Mouse (Mus musculus) small intestine, adult 2 months (tissue): Measurements from ENCODE around the gene Tex22. TPM values are rescaled to one million over a fixed set of nuclear protein-coding genes. Genes with fewer than 3 reads are reported as not detected.

ENCODE experiments used
- H3K27ac ChIP-seq: fragments of 200-500 bp; 2 replicates; pipeline ENCODE4 v1.5.1; 2012; ENCODE audit warnings: low read depth, low read length, control low read depth, inconsistent platforms; ENCODE audit not compliant: insufficient read depth
- H3K27me3 ChIP-seq: fragments of 200-500 bp; 2 replicates; pipeline ENCODE4 v1.6.1; 2012; ENCODE audit warnings: mild to moderate bottlenecking, moderate library complexity, low read length, inconsistent platforms; ENCODE audit not compliant: control insufficient read depth, insufficient read depth
- H3K36me3 ChIP-seq: fragments of 200-500 bp; 2 replicates; pipeline ENCODE4 v1.6.1; 2012; ENCODE audit warnings: mild to moderate bottlenecking, low read length, control low read depth, inconsistent platforms; ENCODE audit not compliant: control insufficient read depth, insufficient read depth
- H3K4me1 ChIP-seq: fragments of 200-500 bp; 2 replicates; pipeline ENCODE4 v1.6.1; 2012; ENCODE audit warnings: low read length, inconsistent platforms, mixed read lengths; ENCODE audit not compliant: control insufficient read depth, insufficient read depth, insufficient read length
- H3K4me3 ChIP-seq: fragments of 200-500 bp; 2 replicates; pipeline ENCODE4 v1.5.1; 2012; ENCODE audit warnings: low read depth, mild to moderate bottlenecking, control low read depth, inconsistent platforms, low read length, moderate library complexity
- CTCF ChIP-seq: fragments of 200-500 bp; IDR thresholded peaks from 2 replicates; pipeline ENCODE4 v1.5.1; 2012; ENCODE audit warnings: low read depth, mild to moderate bottlenecking, control low read depth, inconsistent platforms, low read length, moderate library complexity, mixed read lengths; ENCODE audit not compliant: insufficient replicate concordance, insufficient read length; ENCODE audit errors: extremely low read depth
- POLR2A ChIP-seq: fragments of 200-500 bp; IDR thresholded peaks from 2 replicates; pipeline ENCODE4 v1.6.1; 2012; ENCODE audit warnings: low read depth, mild to moderate bottlenecking, control low read depth, inconsistent platforms, low read length, moderate library complexity
- WGBS: fragments of 180-500 bp; shearing (Covaris S2); methylation state at CpG from one replicate; pipeline ENCODE4 v1.1.7; 2018; 5-methylcytosine and 5-hydroxymethylcytosine counted together
- polyA plus RNA-seq: library from polyadenylated mRNA; depleted of rRNA; stranded (reverse); fragments of >200 nt; gene quantifications from 2 replicates; pipeline ENCODE4 v1.2.3, GENCODE M21; 2012

Tex22 gene
- polyA plus RNA-seq, 1 experiment = not detected

- WGBS = 79% methylated on average over 6 of the region's 6 CpGs
- peak overlapping the region; percentile 29; the same call in 1 of the 2 replicates for H3K27ac ChIP-seq
- no peak for TF ChIP-seq POLR2A
- no peak for TF ChIP-seq CTCF
Observed at GRCm38 (mm10) chr12:113031441-113031840, 42.9 kb upstream of the Tex22 start.

DNA sequence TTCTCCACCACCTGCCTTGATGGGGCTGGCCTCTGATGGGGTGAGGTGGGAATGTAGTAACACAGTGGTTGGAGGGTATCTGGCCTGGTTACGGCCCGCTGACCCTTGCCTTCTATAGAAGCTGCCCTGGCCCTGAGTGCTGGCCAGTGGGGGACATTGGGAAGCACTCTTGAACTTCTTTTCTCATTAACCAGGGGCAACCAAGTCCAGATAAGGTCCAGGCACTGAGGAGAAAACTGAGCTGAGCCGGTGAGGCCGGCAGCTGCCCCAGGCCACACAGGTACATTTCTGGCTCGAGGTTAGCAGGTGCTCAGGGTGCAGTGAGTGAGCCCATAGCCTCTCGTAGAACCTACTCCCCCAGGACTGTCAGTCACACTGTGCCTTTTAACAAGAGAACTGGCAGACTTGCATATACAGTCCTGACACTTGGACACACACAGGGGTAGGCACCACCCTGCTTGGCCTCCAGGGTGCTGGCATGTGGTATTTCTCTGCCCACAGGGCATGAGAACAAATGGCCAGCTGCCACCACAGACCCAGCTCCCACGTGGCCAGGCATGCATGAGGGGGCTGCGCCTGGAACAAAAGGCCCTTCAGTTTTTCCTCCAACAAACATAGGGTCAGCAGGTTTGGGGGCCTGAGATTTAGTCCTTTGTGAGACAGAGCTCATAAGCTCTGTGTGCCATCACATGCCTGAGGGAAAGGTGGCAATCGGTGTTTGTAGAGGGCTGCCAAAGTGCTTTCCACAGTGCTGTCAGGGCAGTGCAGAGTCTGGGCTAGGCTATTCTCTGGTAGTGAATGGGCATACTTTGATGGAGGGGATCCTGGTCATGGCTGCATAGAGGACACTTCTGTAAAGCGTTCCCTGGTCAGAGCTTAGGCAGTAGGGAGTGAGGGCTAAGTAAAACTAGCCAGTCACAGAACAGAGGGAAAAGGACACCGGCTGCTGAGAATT, 41.7 kb upstream of the Tex22 start:
- Histone ChIP-seq H3K27ac (no peak overlapping the region), H3K4me1 (peaks cover 14% of the 10 kb centered on the region), H3K36me3 (no peaks in the 10 kb centered on the region), H3K4me3 (no peak overlapping the region), H3K27me3 (no peaks in the 10 kb centered on the region)
- no peak for TF ChIP-seq CTCF
- TF ChIP-seq POLR2A = no peak
- WGBS = 86% methylated on average over 11 of the region's 11 CpGs

More at GRCm38 (mm10) chr12:113031441-113031840, 42.9 kb upstream of the Tex22 start:
- no peaks in the 10 kb centered on the region for H3K27me3 ChIP-seq
- H3K4me3 ChIP-seq = no peak overlapping the region
- H3K36me3 ChIP-seq = no peaks in the 10 kb centered on the region
- H3K4me1 ChIP-seq = peaks cover 21% of the 10 kb centered on the region

- H3K27me3 ChIP-seq = no peaks in the 10 kb centered on the region
- no peak for TF ChIP-seq CTCF
- TF ChIP-seq POLR2A = no peak
- H3K36me3 ChIP-seq = no peaks in the 10 kb centered on the region
- H3K4me1 ChIP-seq = peaks cover 11% of the 10 kb centered on the region
- no peak overlapping the region for H3K4me3 ChIP-seq
- no peak overlapping the region for H3K27ac ChIP-seq
- WGBS = 78% methylated on average over 2 of the region's 2 CpGs
Observed at GRCm38 (mm10) chr12:113035093-113035492, 39.2 kb upstream of the Tex22 start.

DNA sequence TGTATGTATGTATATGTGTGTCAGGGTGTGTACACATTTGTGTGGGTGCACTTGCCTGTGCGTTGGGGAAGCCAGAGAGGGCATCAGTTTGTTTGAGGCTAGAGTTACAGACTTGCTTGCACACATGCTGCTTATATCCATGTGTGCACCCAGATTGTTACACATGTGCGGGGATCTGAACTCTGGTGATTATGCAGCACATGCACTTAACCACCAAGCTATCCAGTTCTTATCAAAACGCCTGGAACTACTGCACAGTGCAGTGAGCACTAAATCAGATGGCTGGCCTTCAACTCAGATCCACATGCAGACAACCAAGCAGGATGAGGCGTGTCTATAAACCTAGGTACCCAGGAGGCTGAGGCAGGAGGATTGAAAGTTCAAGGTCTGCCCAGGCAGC, 37.3 kb upstream of the Tex22 start:
- H3K4me1 ChIP-seq = no peaks in the 10 kb centered on the region; the same call in 1 of the 2 replicates
- no peak overlapping the region for H3K4me3 ChIP-seq
- no peaks in the 10 kb centered on the region for H3K27me3 ChIP-seq
- H3K36me3 ChIP-seq = no peaks in the 10 kb centered on the region
- 63% methylated on average over 4 of the region's 4 CpGs for WGBS
- H3K27ac ChIP-seq = no peak overlapping the region
- TF ChIP-seq CTCF (no peak), POLR2A (no peak)

- H3K27me3 ChIP-seq = no peaks in the 10 kb centered on the region
- no peak overlapping the region for H3K4me3 ChIP-seq
- H3K27ac ChIP-seq = no peak overlapping the region
- WGBS = 82% methylated on average over 4 of the region's 4 CpGs
- no peaks in the 10 kb centered on the region for H3K36me3 ChIP-seq
- TF ChIP-seq CTCF (no peak), POLR2A (no peak)
- H3K4me1 ChIP-seq = no peaks in the 10 kb centered on the region; the same call in 1 of the 2 replicates
Observed at GRCm38 (mm10) chr12:113038414-113038813, 35.9 kb upstream of the Tex22 start.

DNA sequence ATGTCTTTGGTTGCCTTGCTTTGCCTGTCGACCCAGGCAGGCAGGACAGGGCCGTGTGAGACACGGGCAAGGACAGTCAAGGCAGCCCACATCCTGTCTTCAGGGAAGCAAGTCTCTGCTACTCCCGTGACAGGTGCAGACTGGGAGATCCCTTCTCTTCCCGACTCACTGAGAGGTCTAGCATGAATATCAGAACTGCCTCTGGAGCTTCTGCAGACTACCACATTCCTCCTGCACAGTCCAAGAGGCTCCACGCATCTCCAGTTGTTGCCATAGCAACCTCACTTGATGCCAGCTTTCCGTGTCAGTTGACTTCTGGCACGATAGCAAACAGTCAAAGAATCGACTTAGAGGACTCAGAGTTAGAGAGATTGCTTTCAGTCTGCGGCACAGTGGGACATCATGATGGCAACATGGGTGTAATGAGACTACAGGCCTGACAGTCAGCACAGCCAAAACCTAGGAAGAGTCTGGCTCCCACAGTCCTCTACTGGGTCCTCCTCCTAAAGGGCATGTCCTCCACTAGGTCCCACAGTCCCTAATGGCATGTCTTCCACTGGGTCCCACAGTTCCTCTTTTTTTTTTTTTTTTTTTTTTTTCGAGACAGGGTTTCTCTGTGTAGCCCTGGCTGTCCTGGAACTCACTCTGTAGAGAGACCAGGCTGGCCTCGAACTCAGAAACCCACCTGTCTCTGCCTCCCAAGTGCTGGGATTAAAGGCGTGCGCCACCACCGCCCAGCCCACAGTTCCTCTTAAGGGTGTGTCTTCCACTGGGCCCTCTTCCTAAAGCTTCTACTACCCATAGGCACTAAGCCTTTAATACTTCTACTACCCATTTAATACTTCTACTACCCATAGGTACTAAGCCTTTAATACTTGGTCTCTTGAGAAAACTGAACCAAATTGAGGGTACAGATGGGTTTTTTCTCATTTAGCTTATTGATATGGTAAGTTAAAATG, 32.5 kb upstream of the Tex22 start:
- H3K36me3 ChIP-seq = peaks cover 10% of the 10 kb centered on the region
- no peak overlapping the region for H3K27ac ChIP-seq
- no peaks in the 10 kb centered on the region; the same call in 1 of the 2 replicates for H3K4me1 ChIP-seq
- no peaks in the 10 kb centered on the region for H3K27me3 ChIP-seq
- H3K4me3 ChIP-seq = no peak overlapping the region
- TF ChIP-seq CTCF = no peak
- no peak for TF ChIP-seq POLR2A
- 72% methylated on average over 15 of the region's 15 CpGs for WGBS

- TF ChIP-seq POLR2A (no peak), CTCF (no peak)
- H3K27me3 ChIP-seq = no peaks in the 10 kb centered on the region
- H3K4me3 ChIP-seq = no peak overlapping the region
- no peaks in the 10 kb centered on the region for H3K4me1 ChIP-seq
- no peak overlapping the region for H3K27ac ChIP-seq
- H3K36me3 ChIP-seq = peaks cover 12% of the 10 kb centered on the region
- WGBS = 49% methylated on average over 2 of the region's 2 CpGs
Observed at GRCm38 (mm10) chr12:113042543-113042942, 31.8 kb upstream of the Tex22 start.
